Mouse (Mus musculus) adrenal gland (tissue): ENCODE results near the gene Gm3411.
"Not testable (repeated sequence)": the region's sequence is repeated elsewhere in the genome, so short reads cannot be mapped to it uniquely, and the experiment has no call there.

Experiments used
- intact Hi-C: fragments of 180-260 bp; cut with DNase I; formaldehyde crosslinking; loops from one replicate; pipeline ENCODE4 v1.15.1; 2025
- long read RNA-seq, 2 experiments: library from polyadenylated mRNA; unstranded; transcript quantifications; one replicate each; pipeline ENCODE4 v2.0.0; 2020; ENCODE audit warnings: borderline replicate concordance in 1 of 2; ENCODE audit not compliant: insufficient replicate concordance in 1 of 2

The Gm3411 gene
- long read RNA-seq, experiment 1 = 0 reads
- long read RNA-seq, experiment 2 = 0 reads

GRCm38 (mm10) chr14:6286931-6287715 lies at the start of gene Gm3411:
Gene Gm3411 (minus strand): TSS chr14:6287250.
- intact Hi-C loops = not testable (repeated sequence)

DNA sequence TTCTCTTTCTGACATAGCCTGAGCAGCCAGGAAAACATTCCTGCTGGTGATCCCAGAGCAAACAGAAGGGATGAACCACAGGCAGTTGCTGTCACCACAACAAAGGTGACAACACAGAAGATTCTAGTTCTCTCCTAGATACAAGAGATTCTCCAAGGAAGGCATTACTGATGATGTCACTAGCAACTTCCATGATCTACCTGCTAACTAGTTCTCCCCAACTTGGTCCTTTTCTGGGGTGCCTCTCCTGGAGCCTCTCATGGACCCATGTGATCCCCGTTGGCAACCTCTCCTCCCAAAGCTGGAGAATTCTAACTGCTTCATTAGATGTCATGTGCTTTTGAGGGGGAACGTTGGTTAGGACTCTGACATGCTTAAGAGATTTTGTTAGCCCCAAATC lies 17.7 kb upstream of the Gm3411 start, which contains the start of gene Gm21103:
Gene Gm21103 (minus strand): TSS at position 101 of the 400 bp plus-strand sequence.
- intact Hi-C loops = not testable (repeated sequence)

DNA sequence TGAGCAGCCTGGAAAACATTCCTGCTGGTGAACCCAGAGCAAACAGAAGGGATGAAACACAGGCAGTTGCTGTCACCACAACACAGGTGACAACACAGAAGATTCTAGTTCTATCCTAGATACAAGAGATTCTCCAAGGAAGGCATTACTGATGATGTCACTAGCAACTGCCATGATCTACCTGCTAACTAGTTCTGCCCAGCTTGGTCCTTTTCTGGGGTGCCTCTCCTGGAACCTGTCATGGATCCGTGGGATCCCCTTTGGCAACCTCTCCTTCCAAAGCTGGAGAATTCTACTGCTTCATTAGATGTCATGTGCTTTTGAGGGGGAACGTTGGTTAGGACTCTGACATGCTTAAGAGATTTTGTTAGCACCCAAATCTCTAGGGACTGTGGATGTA lies 67.9 kb downstream of the Gm3411 start, which contains the start of gene Gm21560:
Gene Gm21560 (minus strand): TSS at position 101 of the 400 bp plus-strand sequence.
- intact Hi-C loops = not testable (repeated sequence)
